Mouse (Mus musculus): Measurements from ENCODE around the gene Ccnyl1. TPM values are rescaled to one million over a fixed set of nuclear protein-coding genes. Genes with fewer than 3 reads are reported as not detected.

Ccnyl1 gene
- polyA plus RNA-seq, 1 experiment = 31.6 TPM

DNA sequence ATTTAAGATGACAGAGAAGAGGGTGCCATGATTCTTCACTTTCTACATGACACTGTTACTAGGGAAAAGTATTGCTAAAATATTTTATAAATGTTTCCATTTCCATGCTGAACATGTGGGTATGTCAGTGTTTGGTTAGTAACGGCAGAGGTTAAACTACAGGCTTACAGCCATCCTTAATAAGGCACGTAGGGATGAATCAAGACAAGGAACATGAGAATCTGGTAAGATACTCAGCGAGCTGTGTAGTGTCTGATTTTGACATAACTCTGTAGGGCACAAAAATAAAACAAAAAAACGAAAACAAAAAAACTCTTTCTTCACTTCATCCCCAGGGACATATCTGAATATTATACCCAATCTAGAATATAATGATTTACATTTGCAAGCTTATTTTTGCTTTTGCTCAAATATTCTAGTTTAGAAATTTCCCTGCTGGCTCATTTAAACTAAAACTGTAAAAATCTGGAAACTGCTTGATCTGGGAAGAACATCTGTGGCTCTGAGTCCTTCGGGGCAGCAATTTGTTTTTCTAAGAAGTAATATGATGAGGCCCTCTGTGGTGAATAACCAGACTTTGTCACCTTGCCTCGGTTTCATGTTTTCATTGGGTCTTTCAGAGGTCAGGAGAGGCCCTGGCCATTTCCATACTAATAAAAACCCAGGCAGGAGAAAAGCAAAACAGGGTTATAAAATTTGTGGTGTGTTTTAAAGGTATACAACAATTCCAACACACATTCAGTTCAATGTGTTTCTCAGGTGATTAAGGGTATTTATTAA, 14.0 kb upstream of the Ccnyl1 start:
- no peaks in the 10 kb centered on the region for H3K9me3 ChIP-seq (replicated peaks; ENCODE audit: control insufficient read depth, insufficient read depth, low read length, poor library complexity, severe bottlenecking)
- no peak overlapping the region for H3K4me3 ChIP-seq (ENCODE audit: low read depth, low read length)
- no peaks in the 10 kb centered on the region for H3K36me3 ChIP-seq (ENCODE audit: control insufficient read depth, insufficient read depth, low read length, poor library complexity, severe bottlenecking)
- no peaks in the 10 kb centered on the region for H3K4me1 ChIP-seq (ENCODE audit: control insufficient read depth, insufficient read depth, low read length)
- no peak for TF ChIP-seq CTCF (IDR thresholded peaks at IDR 0.05; ENCODE audit: low read depth, low read length)
- no peak for TF ChIP-seq EP300 (IDR thresholded peaks at IDR 0.05; ENCODE audit: insufficient read depth, low read depth, low read length)
- TF ChIP-seq POLR2A (IDR thresholded peaks at IDR 0.05; ENCODE audit: insufficient read depth, low read length) = no peak
- H3K27me3 ChIP-seq (ENCODE audit: control insufficient read depth, insufficient read depth, low read length, poor library complexity, severe bottlenecking) = no peaks in the 10 kb centered on the region; the same call in 1 of the 2 replicates
- H3K9ac ChIP-seq (ENCODE audit: low read depth, poor library complexity, severe bottlenecking) = no peak overlapping the region
- no peak overlapping the region for H3K27ac ChIP-seq (ENCODE audit: insufficient read depth, low read length)

DNA sequence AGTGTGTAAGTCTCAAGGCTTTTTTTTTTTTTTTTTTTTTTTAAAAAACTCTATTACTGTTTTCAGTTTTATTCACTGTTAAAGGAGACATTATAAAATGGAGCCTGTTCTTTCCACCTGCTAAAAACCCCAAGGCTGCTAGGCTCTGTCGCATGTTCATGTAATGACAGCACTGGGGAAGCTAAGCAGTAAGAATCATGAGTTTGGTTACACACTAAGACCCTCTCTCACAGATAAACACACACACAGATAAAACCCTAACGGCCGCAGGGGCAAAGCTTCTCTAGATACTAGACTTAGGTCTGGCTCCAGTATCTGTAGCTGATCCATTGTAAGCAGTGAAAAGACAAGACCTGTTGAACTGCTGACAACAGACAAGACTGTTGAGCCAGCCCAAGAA, 8.8 kb upstream of the Ccnyl1 start:
- Histone ChIP-seq H3K27ac (ENCODE audit: insufficient read depth, low read length) (no peak overlapping the region), H3K9ac (ENCODE audit: low read depth, poor library complexity, severe bottlenecking) (no peak overlapping the region), H3K4me3 (ENCODE audit: low read depth, low read length) (no peak overlapping the region), H3K36me3 (ENCODE audit: control insufficient read depth, insufficient read depth, low read length, poor library complexity, severe bottlenecking) (no peaks in the 10 kb centered on the region), H3K4me1 (ENCODE audit: control insufficient read depth, insufficient read depth, low read length) (no peaks in the 10 kb centered on the region), H3K27me3 (ENCODE audit: control insufficient read depth, insufficient read depth, low read length, poor library complexity, severe bottlenecking) (no peaks in the 10 kb centered on the region), H3K9me3 (replicated peaks; ENCODE audit: control insufficient read depth, insufficient read depth, low read length, poor library complexity, severe bottlenecking) (no peaks in the 10 kb centered on the region)
- no peak for TF ChIP-seq CTCF (IDR thresholded peaks at IDR 0.05; ENCODE audit: low read depth, low read length)
- no peak for TF ChIP-seq EP300 (IDR thresholded peaks at IDR 0.05; ENCODE audit: insufficient read depth, low read depth, low read length)
- TF ChIP-seq POLR2A (IDR thresholded peaks at IDR 0.05; ENCODE audit: insufficient read depth, low read length) = no peak

GRCm38 (mm10) chr1:64683039-64683438, 7.2 kb upstream of the Ccnyl1 start:
- Histone ChIP-seq H3K4me3 (ENCODE audit: low read depth, low read length) (no peak overlapping the region), H3K36me3 (ENCODE audit: control insufficient read depth, insufficient read depth, low read length, poor library complexity, severe bottlenecking) (no peaks in the 10 kb centered on the region), H3K4me1 (ENCODE audit: control insufficient read depth, insufficient read depth, low read length) (no peaks in the 10 kb centered on the region), H3K27ac (ENCODE audit: insufficient read depth, low read length) (no peak overlapping the region), H3K9me3 (replicated peaks; ENCODE audit: control insufficient read depth, insufficient read depth, low read length, poor library complexity, severe bottlenecking) (no peaks in the 10 kb centered on the region), H3K9ac (ENCODE audit: low read depth, poor library complexity, severe bottlenecking) (no peak overlapping the region), H3K27me3 (ENCODE audit: control insufficient read depth, insufficient read depth, low read length, poor library complexity, severe bottlenecking) (no peaks in the 10 kb centered on the region)
- no peak for TF ChIP-seq POLR2A (IDR thresholded peaks at IDR 0.05; ENCODE audit: insufficient read depth, low read length)
- no peak for TF ChIP-seq CTCF (IDR thresholded peaks at IDR 0.05; ENCODE audit: low read depth, low read length)
- no peak for TF ChIP-seq EP300 (IDR thresholded peaks at IDR 0.05; ENCODE audit: insufficient read depth, low read depth, low read length)

GRCm38 (mm10) chr1:64684440-64684839, 5.8 kb upstream of the Ccnyl1 start:
- no peaks in the 10 kb centered on the region for H3K36me3 ChIP-seq (ENCODE audit: control insufficient read depth, insufficient read depth, low read length, poor library complexity, severe bottlenecking)
- H3K4me1 ChIP-seq (ENCODE audit: control insufficient read depth, insufficient read depth, low read length) = no peaks in the 10 kb centered on the region
- H3K4me3 ChIP-seq (ENCODE audit: low read depth, low read length) = no peak overlapping the region
- H3K9ac ChIP-seq (ENCODE audit: low read depth, poor library complexity, severe bottlenecking) = no peak overlapping the region
- H3K27ac ChIP-seq (ENCODE audit: insufficient read depth, low read length) = no peak overlapping the region
- no peaks in the 10 kb centered on the region for H3K9me3 ChIP-seq (replicated peaks; ENCODE audit: control insufficient read depth, insufficient read depth, low read length, poor library complexity, severe bottlenecking)
- TF ChIP-seq CTCF (IDR thresholded peaks at IDR 0.05; ENCODE audit: low read depth, low read length) (no peak), POLR2A (IDR thresholded peaks at IDR 0.05; ENCODE audit: insufficient read depth, low read length) (no peak), EP300 (IDR thresholded peaks at IDR 0.05; ENCODE audit: insufficient read depth, low read depth, low read length) (no peak)
- H3K27me3 ChIP-seq (ENCODE audit: control insufficient read depth, insufficient read depth, low read length, poor library complexity, severe bottlenecking) = no peaks in the 10 kb centered on the region

- Histone ChIP-seq H3K4me3 (ENCODE audit: low read depth, low read length) (no peak overlapping the region), H3K4me1 (ENCODE audit: control insufficient read depth, insufficient read depth, low read length) (no peaks in the 10 kb centered on the region), H3K9ac (ENCODE audit: low read depth, poor library complexity, severe bottlenecking) (no peak overlapping the region), H3K9me3 (replicated peaks; ENCODE audit: control insufficient read depth, insufficient read depth, low read length, poor library complexity, severe bottlenecking) (no peaks in the 10 kb centered on the region), H3K27ac (ENCODE audit: insufficient read depth, low read length) (no peak overlapping the region), H3K27me3 (ENCODE audit: control insufficient read depth, insufficient read depth, low read length, poor library complexity, severe bottlenecking) (no peaks in the 10 kb centered on the region), H3K36me3 (ENCODE audit: control insufficient read depth, insufficient read depth, low read length, poor library complexity, severe bottlenecking) (no peaks in the 10 kb centered on the region; the same call in 1 of the 2 replicates)
- TF ChIP-seq POLR2A (IDR thresholded peaks at IDR 0.05; ENCODE audit: insufficient read depth, low read length) = no peak
- no peak for TF ChIP-seq EP300 (IDR thresholded peaks at IDR 0.05; ENCODE audit: insufficient read depth, low read depth, low read length)
- TF ChIP-seq CTCF (IDR thresholded peaks at IDR 0.05; ENCODE audit: low read depth, low read length) = no peak
Measured at GRCm38 (mm10) chr1:64688046-64688445, 2.2 kb upstream of the Ccnyl1 start.

DNA sequence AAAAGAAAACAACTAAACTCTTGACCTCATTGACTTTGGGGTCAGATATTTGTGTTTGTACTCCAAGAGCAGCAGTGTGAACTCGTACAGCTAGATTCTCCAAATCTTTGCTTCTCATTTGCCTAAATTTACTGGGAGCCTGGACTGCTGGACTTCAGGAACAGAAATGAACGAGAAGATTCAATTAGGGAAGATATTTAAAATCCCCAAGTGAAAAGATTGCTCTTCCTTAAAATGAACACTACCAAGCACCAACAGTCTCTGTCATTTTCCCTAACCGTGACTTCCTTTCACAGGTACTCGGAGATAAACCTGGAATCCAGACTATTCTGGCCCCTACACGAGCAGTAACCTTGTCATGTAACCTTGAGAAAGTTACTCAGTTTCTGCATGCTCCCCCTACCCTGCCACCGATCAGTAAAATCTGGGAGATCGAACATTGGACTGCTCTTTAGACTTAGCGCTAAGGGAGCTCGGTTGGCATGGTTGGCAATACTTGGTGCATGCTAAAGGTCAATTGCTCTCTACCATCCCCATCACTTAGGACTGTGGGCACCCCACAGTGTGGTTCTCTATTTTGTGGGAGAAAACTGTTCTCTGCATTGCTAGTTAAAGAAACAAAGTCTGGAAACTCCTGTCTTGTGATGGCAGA, 568 bp upstream of the Ccnyl1 start:
- Histone ChIP-seq H3K9me3 (replicated peaks; ENCODE audit: control insufficient read depth, insufficient read depth, low read length, poor library complexity, severe bottlenecking) (no peaks in the 10 kb centered on the region), H3K9ac (ENCODE audit: low read depth, poor library complexity, severe bottlenecking) (peak overlapping the region; percentile 70), H3K4me3 (ENCODE audit: low read depth, low read length) (peak overlapping the region; percentile 91), H3K27ac (ENCODE audit: insufficient read depth, low read length) (no peak overlapping the region), H3K27me3 (ENCODE audit: control insufficient read depth, insufficient read depth, low read length, poor library complexity, severe bottlenecking) (no peaks in the 10 kb centered on the region), H3K36me3 (ENCODE audit: control insufficient read depth, insufficient read depth, low read length, poor library complexity, severe bottlenecking) (no peaks in the 10 kb centered on the region; the same call in 1 of the 2 replicates), H3K4me1 (ENCODE audit: control insufficient read depth, insufficient read depth, low read length) (peaks cover 3% of the 10 kb centered on the region)
- no peak for TF ChIP-seq POLR2A (IDR thresholded peaks at IDR 0.05; ENCODE audit: insufficient read depth, low read length)
- no peak for TF ChIP-seq EP300 (IDR thresholded peaks at IDR 0.05; ENCODE audit: insufficient read depth, low read depth, low read length)
- TF ChIP-seq CTCF (IDR thresholded peaks at IDR 0.05; ENCODE audit: low read depth, low read length) = no peak

Measured in ES-Bruce4 (cell line).